Mouse (Mus musculus) cerebellum, postnatal 4 days (tissue): Measurements from ENCODE around the gene Slco1a6.

Experiments used
- DNase-seq, 2 experiments: peaks; one replicate each; pipeline ENCODE4 v3.0.0; 2022; ENCODE audit warnings: low spot score in 2 of 2, mixed read lengths in 1 of 2

Gene Slco1a6

GRCm38 (mm10) chr6:142040306-142041175, 167.8 kb downstream of the Slco1a6 start:
- peak in 1 of 2 experiments; percentile 30 for DNase-seq

DNA sequence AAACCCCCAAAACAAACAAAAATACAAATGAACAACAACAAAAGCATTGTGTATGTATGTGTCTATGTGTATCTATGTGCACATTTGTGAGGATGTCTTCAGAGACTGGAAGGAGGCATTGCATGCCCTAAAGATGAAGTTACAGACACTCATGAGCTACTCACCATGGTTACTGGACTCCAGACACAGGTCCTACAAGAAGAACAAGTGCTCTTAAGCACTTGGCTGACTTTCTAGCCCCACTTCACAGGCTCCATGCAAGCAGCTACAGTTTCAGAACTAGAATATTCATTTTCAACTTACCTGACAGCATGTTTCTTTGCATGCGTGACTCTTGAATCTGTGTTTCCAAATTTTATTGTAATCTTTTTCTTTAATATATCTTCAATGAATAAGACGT, 172.6 kb downstream of the Slco1a6 start:
- no peak for DNase-seq
